Mouse (Mus musculus) brain, embryonic 18.5 days (tissue): ENCODE measurements at regions not wholly inside any gene's neighbourhood (a gene's known extent, or its start where the extent isn't known, plus 50 kb on each side); places are given as distances from the start of the nearest gene placed in this dataset.
"Not testable (repeated sequence)": the region's sequence is repeated elsewhere in the genome, so short reads cannot be mapped to it uniquely, and the experiment has no call there.

Source experiments
- DNase-seq: peaks from one replicate; pipeline ENCODE4 v3.0.0-alpha.2; 2012; ENCODE audit warnings: low read depth, low spot score

DNA sequence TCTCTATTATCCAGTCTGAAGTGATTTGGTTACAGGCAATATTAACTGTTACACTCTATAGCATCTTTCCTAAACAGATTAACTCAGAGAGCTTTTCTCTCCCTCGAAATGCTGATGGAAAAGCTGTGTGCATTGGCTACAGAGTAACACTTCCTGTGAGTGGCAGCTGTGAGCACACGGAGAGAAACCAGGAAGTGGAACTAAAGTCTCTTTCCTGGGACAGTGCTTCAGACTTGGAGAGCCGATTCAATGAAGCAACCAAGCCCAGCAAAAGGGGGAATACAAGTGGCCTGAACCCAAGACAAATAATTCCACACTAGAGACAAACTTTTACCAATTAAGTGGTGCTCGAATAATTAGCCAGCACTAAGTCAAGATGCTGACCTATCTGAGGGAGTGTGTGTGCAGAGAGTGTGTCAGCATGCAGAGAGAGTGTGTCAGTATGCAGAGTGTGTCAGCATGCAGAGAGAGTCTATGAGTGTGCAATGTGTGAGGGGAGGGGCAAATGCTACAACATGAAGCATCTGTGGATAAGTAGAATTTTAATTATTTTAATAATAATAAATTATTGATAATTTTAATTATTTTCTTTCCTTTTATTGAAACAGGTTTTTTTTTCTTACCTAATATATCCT is 74.9 kb upstream of the 1110032F04Rik start:
- DNase-seq: no peak

- DNase-seq: no peak
Measured at GRCm38 (mm10) chr3:68795641-68796040, 73.7 kb upstream of the 1110032F04Rik start.

DNA sequence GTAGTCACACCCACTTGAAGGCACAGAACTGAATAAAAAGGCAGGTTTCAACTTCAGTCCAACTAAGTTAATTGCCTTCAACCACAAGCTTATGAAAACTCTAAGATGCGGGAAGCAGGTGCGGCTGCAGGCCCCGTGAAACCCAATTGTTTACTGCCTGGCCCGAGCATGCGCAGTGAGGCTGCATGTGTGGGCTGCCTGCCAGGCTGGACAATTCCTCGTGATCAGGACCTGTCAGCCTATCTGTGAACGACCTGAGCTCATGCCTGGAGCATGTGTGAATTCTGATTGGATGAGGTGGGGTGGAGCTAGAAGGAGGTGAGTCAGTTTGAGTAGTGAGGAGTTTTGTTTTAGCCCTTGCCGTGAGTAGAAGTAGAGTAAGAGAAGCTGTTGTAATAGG is 71.0 kb upstream of the 1110032F04Rik start:
- DNase-seq: not testable (repeated sequence)

DNA sequence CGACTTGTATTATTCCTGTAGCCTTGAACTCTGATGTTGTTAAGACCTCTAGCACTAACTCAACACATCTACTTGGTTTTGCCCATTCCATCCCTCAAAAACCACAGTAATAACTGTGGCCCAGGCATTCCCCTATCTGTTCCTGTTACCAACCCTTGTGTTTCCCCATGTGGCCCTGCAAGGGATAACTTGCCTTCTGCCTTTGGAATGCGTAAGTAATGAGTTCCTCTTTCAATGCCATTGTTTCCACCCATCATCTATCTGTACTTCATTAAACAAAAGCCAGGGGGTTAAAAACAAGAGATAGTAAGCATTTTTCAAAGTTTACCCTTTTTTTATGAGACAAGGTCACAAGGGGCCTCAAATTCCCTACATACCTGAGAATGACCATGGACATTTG is 60.5 kb upstream of the 1110032F04Rik start:
- no peak for DNase-seq

DNA sequence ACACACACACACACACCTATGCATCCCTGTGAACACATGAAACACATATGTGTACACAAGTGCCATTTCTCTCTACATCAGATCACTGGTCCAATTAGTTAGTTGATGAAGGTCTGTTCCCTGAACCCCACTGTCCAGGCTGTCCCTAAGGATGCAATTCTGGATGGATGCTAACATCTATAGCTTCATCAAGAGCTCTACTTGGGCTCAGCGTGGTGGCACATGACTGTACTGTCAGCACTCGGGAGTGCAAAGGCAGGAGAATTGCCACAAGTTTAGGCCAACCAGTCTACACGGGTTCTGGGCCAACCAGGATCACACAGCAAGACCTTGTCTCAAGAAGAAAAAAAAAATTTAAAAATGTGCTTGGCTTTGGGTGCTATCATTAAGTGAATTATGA is 55.9 kb upstream of the 1110032F04Rik start:
- DNase-seq: no peak

GRCm38 (mm10) chr3:68814011-68814690 is 55.2 kb upstream of the 1110032F04Rik start:
- DNase-seq: no peak

GRCm38 (mm10) chr3:68815621-68816020 is 53.8 kb upstream of the 1110032F04Rik start:
- no peak for DNase-seq

DNA sequence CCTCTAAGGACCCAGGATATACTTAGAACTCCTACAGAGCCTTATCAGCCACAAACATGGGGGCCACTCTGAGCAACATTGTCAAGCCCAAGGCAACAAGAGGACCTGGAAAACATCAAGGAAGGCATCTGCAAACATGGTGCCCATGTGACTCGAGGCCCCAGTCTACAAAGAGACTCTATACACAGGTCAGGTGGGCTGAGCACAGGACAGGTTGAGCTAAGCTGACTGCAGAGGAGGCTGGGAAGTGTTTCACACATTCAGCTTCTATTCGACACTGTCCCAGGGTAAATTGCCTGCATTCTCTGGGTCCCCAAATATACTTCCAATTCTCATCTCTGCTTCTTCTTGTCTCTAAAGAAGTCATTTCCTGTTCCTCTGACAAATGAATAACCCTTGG is 52.1 kb upstream of the 1110032F04Rik start:
- no peak for DNase-seq
